Mouse (Mus musculus) heart, embryonic 13.5 days (tissue): ENCODE measurements around the gene Slc47a2. TPM values are rescaled to one million over a fixed set of nuclear protein-coding genes. Genes with fewer than 3 reads are reported as not detected.

Source experiments
- ATAC-seq: fragments of 200-750 bp; cut with Nextera tagmentation; 2 replicates; pipeline ENCODE4 v1.8.0; 2017; ENCODE audit warnings: moderate TSS enrichment; ENCODE audit not compliant: insufficient number of reproducible peaks, low FRiP score, low TSS enrichment; ENCODE audit errors: extremely low read depth
- H3K27ac ChIP-seq: fragments of 300-500 bp; sonication (generic); replicated peaks from 2 replicates; pipeline ENCODE4 v1.5.1; 2015; ENCODE audit warnings: moderate library complexity, mild to moderate bottlenecking, inconsistent platforms
- H3K27me3 ChIP-seq: fragments of 300-500 bp; sonication (generic); replicated peaks from 2 replicates; pipeline ENCODE4 v1.6.1; 2015; ENCODE audit warnings: mild to moderate bottlenecking, inconsistent platforms
- H3K36me3 ChIP-seq: fragments of 300-500 bp; sonication (generic); 2 replicates; pipeline ENCODE4 v1.6.1; 2015; ENCODE audit warnings: mild to moderate bottlenecking, inconsistent platforms
- H3K4me1 ChIP-seq: fragments of 300-500 bp; sonication (generic); 2 replicates; pipeline ENCODE4 v1.6.1; 2015; ENCODE audit warnings: inconsistent platforms
- H3K4me2 ChIP-seq: fragments of 300-500 bp; sonication (generic); 2 replicates; pipeline ENCODE4 v1.6.1; 2015; ENCODE audit warnings: inconsistent platforms, mild to moderate bottlenecking, moderate library complexity
- H3K4me3 ChIP-seq: fragments of 300-500 bp; sonication (generic); 2 replicates; pipeline ENCODE4 v1.5.1; 2015; ENCODE audit warnings: moderate library complexity, mild to moderate bottlenecking, inconsistent platforms
- H3K9ac ChIP-seq: fragments of 300-500 bp; sonication (generic); 2 replicates; pipeline ENCODE4 v1.6.1; 2015; ENCODE audit warnings: inconsistent platforms, mild to moderate bottlenecking, moderate library complexity
- H3K9me3 ChIP-seq: fragments of 300-500 bp; sonication (generic); 2 replicates; pipeline ENCODE4 v1.6.1; 2016; ENCODE audit warnings: inconsistent platforms
- WGBS: fragments of 180-500 bp; shearing (Covaris S2); methylation state at CpG from one replicate; pipeline ENCODE4 v1.1.7; 2015; ENCODE audit warnings: mixed read lengths; 5-methylcytosine and 5-hydroxymethylcytosine counted together
- polyA plus RNA-seq: library from polyadenylated mRNA; unstranded; fragments of >200 nt; fragmentation: Nextera tagmentation; extraction: Ambion mirVana; gene quantifications from 2 replicates; pipeline ENCODE4 v1.2.1, GENCODE M21; 2015

Slc47a2 gene
- polyA plus RNA-seq, 1 experiment from 2014 or later, result not detected

GRCm38 (mm10) chr11:61365938-61366337 lies 23.3 kb upstream of the Slc47a2 start:
- no peaks in the 10 kb centered on the region for H3K36me3 ChIP-seq
- peak overlapping the region; percentile 29 for H3K4me3 ChIP-seq
- no peaks in the 10 kb centered on the region for H3K9me3 ChIP-seq
- WGBS, result 22% methylated on average over 3 of the region's 3 CpGs
- H3K4me2 ChIP-seq, result peak overlapping the region; percentile 61
- peaks cover 53% of the 10 kb centered on the region for H3K4me1 ChIP-seq
- H3K27me3 ChIP-seq, result peaks cover 4% of the 10 kb centered on the region
- ATAC-seq, result no peak
- H3K27ac ChIP-seq, result peak overlapping the region; percentile 99
- H3K9ac ChIP-seq, result peak overlapping the region; percentile 74

DNA sequence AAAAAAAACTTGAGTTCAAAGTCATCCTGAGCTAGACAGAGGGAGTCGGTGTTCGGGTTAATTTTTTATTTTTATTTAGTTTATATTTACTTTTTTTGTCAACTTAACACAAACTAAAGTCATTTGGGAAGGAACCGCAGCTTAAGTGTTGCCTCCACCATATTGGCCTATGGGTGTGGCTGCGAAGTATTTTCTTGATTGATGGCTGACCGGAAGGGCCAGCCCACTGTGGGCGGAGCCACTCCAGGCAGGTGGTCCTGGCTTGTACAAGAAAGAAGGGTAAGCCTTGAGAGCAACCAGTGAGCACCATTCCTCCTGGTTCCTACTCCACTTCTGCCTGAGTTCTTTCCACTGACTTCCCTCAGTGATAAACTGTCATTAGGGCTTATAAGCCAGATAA lies 21.4 kb upstream of the Slc47a2 start:
- Histone ChIP-seq H3K4me1 (peaks cover 49% of the 10 kb centered on the region), H3K27me3 (no peaks in the 10 kb centered on the region), H3K36me3 (no peaks in the 10 kb centered on the region), H3K9me3 (no peaks in the 10 kb centered on the region), H3K9ac (no peak overlapping the region), H3K4me3 (no peak overlapping the region), H3K4me2 (no peak overlapping the region), H3K27ac (no peak overlapping the region)
- ATAC-seq, result no peak
- WGBS, result 83% methylated on average over 6 of the region's 6 CpGs

- ATAC-seq, result no peak
Observed at GRCm38 (mm10) chr11:61361515-61362190, 19.0 kb upstream of the Slc47a2 start.

GRCm38 (mm10) chr11:61356600-61356999 lies 13.9 kb upstream of the Slc47a2 start:
- ATAC-seq, result no peak
- Histone ChIP-seq H3K9ac (no peak overlapping the region), H3K4me3 (no peak overlapping the region), H3K27ac (no peak overlapping the region), H3K4me1 (peaks cover 7% of the 10 kb centered on the region), H3K27me3 (no peaks in the 10 kb centered on the region), H3K9me3 (no peaks in the 10 kb centered on the region), H3K36me3 (0 out of 2 replicates have a peak, but pooled peaks cover 6% of the 10 kb centered on the region), H3K4me2 (no peak overlapping the region)
- 76% methylated on average over 9 of the region's 9 CpGs for WGBS

More at GRCm38 (mm10) chr11:61361515-61362190, 19.0 kb upstream of the Slc47a2 start:
- no peaks in the 10 kb centered on the region for H3K9me3 ChIP-seq
- H3K9ac ChIP-seq, result no peak overlapping the region
- no peak overlapping the region for H3K4me3 ChIP-seq
- H3K36me3 ChIP-seq, result 0 out of 2 replicates have a peak, but pooled peaks cover 6% of the 10 kb centered on the region
- peaks cover 29% of the 10 kb centered on the region for H3K4me1 ChIP-seq
- WGBS, result 63% methylated on average over 11 of the region's 11 CpGs
- no peak overlapping the region for H3K4me2 ChIP-seq
- no peaks in the 10 kb centered on the region for H3K27me3 ChIP-seq
- peak overlapping the region; percentile 73 for H3K27ac ChIP-seq

DNA sequence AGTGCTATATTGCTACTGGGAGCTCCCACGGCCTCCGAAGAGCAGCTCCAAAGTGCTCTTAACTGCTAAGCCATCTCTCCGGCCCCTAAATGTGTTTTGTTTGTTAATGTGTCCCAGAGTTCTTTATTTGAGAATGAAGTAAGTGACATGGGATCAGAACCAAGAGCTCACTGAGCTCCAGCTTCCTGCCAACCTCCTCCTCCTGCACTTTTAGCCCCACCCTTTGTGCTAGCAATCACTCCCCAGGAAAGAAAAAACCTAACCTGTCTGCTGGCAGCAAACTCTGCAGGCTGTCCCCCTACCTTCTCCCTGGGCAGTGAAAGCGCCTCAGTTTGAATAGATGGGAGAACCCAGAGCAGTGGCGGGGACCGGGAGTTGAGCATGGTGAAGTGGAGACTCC lies 13.5 kb upstream of the Slc47a2 start:
- no peak for ATAC-seq
- peaks cover 4% of the 10 kb centered on the region for H3K4me1 ChIP-seq
- H3K9me3 ChIP-seq, result no peaks in the 10 kb centered on the region
- H3K4me2 ChIP-seq, result no peak overlapping the region
- H3K9ac ChIP-seq, result no peak overlapping the region
- 76% methylated on average over 6 of the region's 6 CpGs for WGBS
- H3K27me3 ChIP-seq, result no peaks in the 10 kb centered on the region
- no peak overlapping the region for H3K4me3 ChIP-seq
- no peak overlapping the region for H3K27ac ChIP-seq
- H3K36me3 ChIP-seq, result 0 out of 2 replicates have a peak, but pooled peaks cover 6% of the 10 kb centered on the region

DNA sequence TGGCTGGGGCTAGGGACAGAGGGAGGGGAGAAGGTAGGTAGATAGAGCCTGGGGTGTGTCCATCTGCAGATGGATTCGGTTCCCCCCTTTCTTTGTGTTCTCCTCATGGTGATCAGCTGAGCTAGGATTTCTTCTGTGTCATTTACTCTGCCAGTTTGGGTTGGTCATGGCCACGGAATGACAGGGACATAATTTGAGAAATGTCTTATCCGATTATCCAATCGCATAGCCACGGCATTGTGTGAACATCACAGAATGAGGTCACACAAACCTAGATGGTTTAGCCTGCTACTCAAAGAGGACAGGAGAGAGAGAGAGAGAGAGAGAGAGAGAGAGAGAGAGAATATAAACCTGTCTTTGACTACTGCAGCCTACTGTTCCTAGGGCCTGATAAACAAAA lies 12.7 kb upstream of the Slc47a2 start:
- no peak overlapping the region for H3K27ac ChIP-seq
- 0 out of 2 replicates have a peak, but pooled peaks cover 6% of the 10 kb centered on the region for H3K36me3 ChIP-seq
- H3K9ac ChIP-seq, result no peak overlapping the region
- no peaks in the 10 kb centered on the region for H3K27me3 ChIP-seq
- H3K4me2 ChIP-seq, result no peak overlapping the region
- no peak overlapping the region for H3K4me3 ChIP-seq
- 84% methylated on average over 5 of the region's 5 CpGs for WGBS
- H3K9me3 ChIP-seq, result no peaks in the 10 kb centered on the region
- no peak for ATAC-seq
- peaks cover 4% of the 10 kb centered on the region; the same call in 1 of the 2 replicates for H3K4me1 ChIP-seq

DNA sequence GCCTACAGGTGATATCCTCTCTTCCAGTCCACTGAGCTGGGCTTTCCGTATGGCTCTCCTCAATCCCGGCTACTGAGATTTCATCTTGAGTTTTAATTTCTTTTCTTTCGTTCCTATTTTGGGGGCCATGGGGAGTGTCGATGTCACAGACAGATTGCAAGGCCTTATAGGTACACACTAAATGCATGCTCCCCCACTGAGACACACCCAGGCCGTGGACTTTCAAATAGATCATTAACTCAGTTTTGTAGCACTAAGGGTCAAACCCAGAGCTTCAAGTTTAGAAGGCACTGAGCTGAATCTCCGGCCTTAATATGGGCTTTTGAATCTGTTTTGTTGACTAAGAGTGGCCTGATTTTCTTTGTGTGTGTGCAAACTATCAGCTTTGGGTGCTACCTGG lies 11.7 kb upstream of the Slc47a2 start:
- Histone ChIP-seq H3K4me1 (peaks cover 4% of the 10 kb centered on the region; the same call in 1 of the 2 replicates), H3K9ac (no peak overlapping the region), H3K9me3 (no peaks in the 10 kb centered on the region), H3K4me3 (no peak overlapping the region), H3K36me3 (0 out of 2 replicates have a peak, but pooled peaks cover 6% of the 10 kb centered on the region), H3K27me3 (no peaks in the 10 kb centered on the region), H3K4me2 (no peak overlapping the region), H3K27ac (no peak overlapping the region)
- WGBS, result 75% methylated on average over 6 of the region's 6 CpGs
- no peak for ATAC-seq

DNA sequence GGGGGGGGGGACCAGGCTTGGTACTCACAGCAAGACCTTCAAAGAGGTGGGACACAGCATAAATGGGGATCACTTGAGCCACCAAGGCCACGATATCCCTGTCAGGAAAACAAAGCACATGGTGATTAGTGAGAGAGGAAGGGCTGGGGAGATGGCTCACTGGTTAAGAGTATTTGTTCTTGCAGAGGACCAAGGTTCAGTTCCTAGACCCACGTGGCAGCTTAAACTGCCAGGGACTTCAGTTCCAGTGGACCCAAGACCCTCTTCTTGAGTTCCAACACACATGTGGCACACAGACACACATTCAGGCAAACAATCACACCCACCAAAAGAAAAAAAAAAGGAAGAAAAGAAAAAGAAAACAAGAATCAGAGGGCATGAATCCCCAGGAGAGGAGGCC lies 10.4 kb upstream of the Slc47a2 start:
- H3K9me3 ChIP-seq, result no peaks in the 10 kb centered on the region

DNA sequence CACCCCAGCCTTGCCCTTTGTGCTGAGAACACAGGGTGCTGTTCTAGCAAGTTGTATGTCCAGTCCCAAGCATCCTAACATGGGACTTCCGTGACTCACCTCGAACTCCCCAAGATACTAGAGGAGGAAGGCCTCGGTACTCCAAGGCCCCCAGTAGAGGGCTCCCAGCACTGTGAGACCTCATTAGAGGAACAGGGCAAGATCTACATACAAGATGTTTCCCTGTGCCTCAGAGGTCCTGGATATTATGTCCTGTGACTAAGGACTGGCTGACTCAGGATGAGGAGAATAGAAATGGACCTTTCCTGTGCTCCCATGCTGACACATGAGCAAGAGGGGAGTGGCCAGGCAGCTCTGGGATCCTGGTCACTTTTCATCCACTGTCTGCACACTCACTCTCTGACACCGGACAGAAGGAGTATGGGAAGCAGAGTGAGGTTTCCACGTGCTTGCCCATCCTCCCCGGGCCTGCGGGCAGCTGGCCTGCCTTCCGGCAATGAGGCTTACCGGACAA lies 9.5 kb upstream of the Slc47a2 start:
- H3K9ac ChIP-seq, result no peak overlapping the region
- no peak for ATAC-seq
- H3K4me1 ChIP-seq, result peaks cover 4% of the 10 kb centered on the region; the same call in 1 of the 2 replicates
- no peak overlapping the region for H3K4me2 ChIP-seq
- H3K27ac ChIP-seq, result no peak overlapping the region
- H3K36me3 ChIP-seq, result no peaks in the 10 kb centered on the region
- peaks cover 11% of the 10 kb centered on the region; the same call in 1 of the 2 replicates for H3K27me3 ChIP-seq
- H3K4me3 ChIP-seq, result no peak overlapping the region
- H3K9me3 ChIP-seq, result no peaks in the 10 kb centered on the region
- WGBS, result 48% methylated on average over 9 of the region's 9 CpGs

More for the DNA sequence above, 10.4 kb upstream of the Slc47a2 start:
- no peak overlapping the region for H3K4me3 ChIP-seq
- 75% methylated on average over 2 of the region's 2 CpGs for WGBS
- peaks cover 4% of the 10 kb centered on the region; the same call in 1 of the 2 replicates for H3K4me1 ChIP-seq
- no peak overlapping the region for H3K27ac ChIP-seq
- no peak overlapping the region for H3K9ac ChIP-seq
- no peak for ATAC-seq
- H3K27me3 ChIP-seq, result peaks cover 8% of the 10 kb centered on the region; the same call in 1 of the 2 replicates
- 0 out of 2 replicates have a peak, but pooled peaks cover 1% of the 10 kb centered on the region for H3K36me3 ChIP-seq
- H3K4me2 ChIP-seq, result no peak overlapping the region

GRCm38 (mm10) chr11:61349337-61349736 lies 6.7 kb upstream of the Slc47a2 start:
- H3K4me2 ChIP-seq, result no peak overlapping the region
- ATAC-seq, result no peak
- no peaks in the 10 kb centered on the region for H3K36me3 ChIP-seq
- no peak overlapping the region for H3K27ac ChIP-seq
- H3K27me3 ChIP-seq, result peaks cover 24% of the 10 kb centered on the region
- H3K9me3 ChIP-seq, result no peaks in the 10 kb centered on the region
- H3K4me1 ChIP-seq, result peaks cover 4% of the 10 kb centered on the region; the same call in 1 of the 2 replicates
- H3K9ac ChIP-seq, result no peak overlapping the region
- 7% methylated on average over 8 of the region's 8 CpGs for WGBS
- H3K4me3 ChIP-seq, result no peak overlapping the region

DNA sequence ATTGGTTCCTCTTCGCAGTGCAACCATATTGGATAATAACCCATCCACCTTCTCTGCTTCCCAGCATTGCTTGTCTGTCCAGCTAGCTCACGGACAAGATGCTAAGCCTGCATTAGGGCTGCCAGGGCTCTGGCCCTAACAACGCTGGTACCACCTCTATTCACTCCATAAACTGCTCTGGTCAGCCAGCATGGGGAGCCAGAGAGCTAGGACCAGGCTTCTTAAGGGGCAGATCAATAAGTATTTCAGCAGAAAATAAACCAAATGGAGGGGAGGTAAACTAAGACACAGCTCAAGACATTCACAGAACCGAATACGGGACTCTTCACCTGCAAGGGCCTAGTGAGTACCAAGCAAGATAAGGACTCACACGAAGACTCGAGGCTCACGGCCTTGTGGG lies 3.5 kb upstream of the Slc47a2 start:
- no peak overlapping the region for H3K4me2 ChIP-seq
- ATAC-seq, result no peak
- peaks cover 12% of the 10 kb centered on the region for H3K4me1 ChIP-seq
- no peaks in the 10 kb centered on the region for H3K9me3 ChIP-seq
- H3K9ac ChIP-seq, result no peak overlapping the region
- 61% methylated on average over 8 of the region's 8 CpGs for WGBS
- no peak overlapping the region for H3K4me3 ChIP-seq
- no peaks in the 10 kb centered on the region for H3K36me3 ChIP-seq
- no peak overlapping the region for H3K27ac ChIP-seq
- H3K27me3 ChIP-seq, result peaks cover 54% of the 10 kb centered on the region
